ENCODE assay signal across 9 mouse cellular contexts in genomic region chr4:139386869-139387319, GRCm38 (mm10). TPM values are rescaled to one million over a fixed set of nuclear protein-coding genes. Genes with fewer than 3 reads are reported as not detected.
DNase-seq lines count a peak whose midpoint lies in the region; ATAC-seq and TF ChIP-seq lines count a peak whose summit lies in the region.
"Had no signal": no experiment of that assay in that cellular context is flagged by ENCODE, and none has a peak within 500 bp of the region (broad histone marks: within the 10 kb centered on the region; RNA-seq: fewer than 3 reads in every experiment).

No protein-coding gene starts in this region.

- intact Hi-C loops in heart, postnatal 25 days (cut with DNase I), result no loop called here

- H3K27ac ChIP-seq in kidney, adult 2 months (ENCODE audit: insufficient read depth, low read depth, low read length), result no peak overlapping the region
- no peak overlapping the region for H3K27ac ChIP-seq in forebrain, embryonic 11.5 days (ENCODE audit: low read depth, low read length)
- H3K27ac ChIP-seq: embryonic facial prominence, embryonic 13.5 days had no signal

- no peaks in the 10 kb centered on the region; the same call in 1 of the 2 replicates for H3K36me3 ChIP-seq in kidney, adult 2 months (ENCODE audit: control insufficient read depth, insufficient read depth, low read length)
- no peaks in the 10 kb centered on the region for H3K36me3 ChIP-seq in forebrain, embryonic 11.5 days (ENCODE audit: control insufficient read depth, insufficient read depth, low read length)

- no peak overlapping the region for H3K9ac ChIP-seq in forebrain, embryonic 11.5 days (ENCODE audit: low read length)
- H3K9ac ChIP-seq: embryonic facial prominence, embryonic 13.5 days had no signal

- TF ChIP-seq CTCF in kidney, adult 2 months (conservative IDR thresholded peaks at IDR 0.05; ENCODE audit: insufficient read depth, insufficient read length, low read depth, low read length), result no peak

- H3K4me3 ChIP-seq in kidney, adult 2 months (ENCODE audit: insufficient read depth, low read depth, low read length), result no peak overlapping the region
- H3K4me3 ChIP-seq in forebrain, embryonic 11.5 days (ENCODE audit: low read depth, low read length), result no peak overlapping the region
- H3K4me3 ChIP-seq: embryonic facial prominence, embryonic 13.5 days had no signal

- H3K4me2 ChIP-seq in forebrain, embryonic 11.5 days (ENCODE audit: low read depth, low read length, severe bottlenecking), result no peak overlapping the region
- H3K4me2 ChIP-seq: embryonic facial prominence, embryonic 13.5 days had no signal

- WGBS in kidney, adult 2 months, result 43% methylated on average over 6 of the region's 6 CpGs
- WGBS in forebrain, embryonic 11.5 days, result 74% methylated on average over 6 of the region's 6 CpGs

- ATAC-seq in forebrain, embryonic 11.5 days (replicated peaks; ENCODE audit: low FRiP score), result no peak

- peak; percentile 34 for DNase-seq in kidney, adult 2 months
- no peak for DNase-seq in kidney, postnatal 10 days
- DNase-seq in adipocyte (ENCODE audit: low spot score), result peak; percentile 90
- DNase-seq in heart, postnatal 25 days (ENCODE audit: low spot score), result peak; percentile 4
- DNase-seq in lung, postnatal 25 days (ENCODE audit: low spot score), result peak; percentile 94
- DNase-seq in forebrain, embryonic 11.5 days (ENCODE audit: low spot score), result no peak
- DNase-seq in right cerebral cortex, postnatal 10 days (ENCODE audit: low spot score in 2 of 2), result no peak
- DNase-seq in right cerebral cortex, postnatal 14 days, result no peak

- H3K27me3 ChIP-seq in kidney, adult 2 months (replicated peaks; ENCODE audit: control insufficient read depth, insufficient read depth, low read length), result no peaks in the 10 kb centered on the region
- H3K27me3 ChIP-seq in forebrain, embryonic 11.5 days (ENCODE audit: control insufficient read depth, insufficient read depth, low read length), result no peaks in the 10 kb centered on the region
- H3K27me3 ChIP-seq: embryonic facial prominence, embryonic 13.5 days had no signal

- TF ChIP-seq POLR2A in kidney, adult 2 months (IDR thresholded peaks at IDR 0.05; ENCODE audit: low read depth, low read length), result no peak

- peaks cover 11% of the 10 kb centered on the region; the same call in 1 of the 2 replicates for H3K4me1 ChIP-seq in kidney, adult 2 months (ENCODE audit: control insufficient read depth, insufficient read depth, low read length)
- H3K4me1 ChIP-seq in forebrain, embryonic 11.5 days (replicated peaks; ENCODE audit: control insufficient read depth, insufficient read depth, low read length), result no peaks in the 10 kb centered on the region

- no peaks in the 10 kb centered on the region for H3K9me3 ChIP-seq in forebrain, embryonic 11.5 days (ENCODE audit: control insufficient read depth, low read length)
- H3K9me3 ChIP-seq: embryonic facial prominence, embryonic 13.5 days had no signal

RNA-seq across cellular contexts. Expression of gene Ubr4, which starts 34.5 kb away (rescaled TPM):
- polyA plus RNA-seq in kidney, adult 2 months (2012; rRNA removed), result 129 and 168 TPM in 2 replicates
- 10 to 100 TPM; 87.4 to 98.3 TPM for total RNA-seq in heart, postnatal 25 days (2021)
- polyA plus RNA-seq in forebrain, embryonic 11.5 days (2014; fragmentation: Nextera tagmentation; extraction: Ambion mirVana), result 100 and 106 TPM in 2 replicates

RNA-seq across cellular contexts. Expression of gene Emc1, which starts 34.5 kb away (rescaled TPM):
- polyA plus RNA-seq in kidney, adult 2 months (2012; rRNA removed), result 29.2 and 31.4 TPM in 2 replicates
- 10 to 100 TPM; 42.0 to 45.1 TPM for total RNA-seq in heart, postnatal 25 days (2021)
- polyA plus RNA-seq in forebrain, embryonic 11.5 days (2014; fragmentation: Nextera tagmentation; extraction: Ambion mirVana), result 30.2 and 31.9 TPM in 2 replicates

RNA-seq across cellular contexts. Expression of gene Mrto4, which starts 34.5 kb away (rescaled TPM):
- 16.3 and 21.2 TPM in 2 replicates for polyA plus RNA-seq in kidney, adult 2 months (2012; rRNA removed)
- total RNA-seq in heart, postnatal 25 days (2021), result 10 to 100 TPM; 30.1 to 30.5 TPM
- 131 and 138 TPM in 2 replicates for polyA plus RNA-seq in forebrain, embryonic 11.5 days (2014; fragmentation: Nextera tagmentation; extraction: Ambion mirVana)

Comparison
In these comparisons a context has a peak if more than half of its experiments do, and no peak if none do; other contexts are left out.
1. DNase-seq: peak in kidney, adult 2 months (single experiment), adipocyte (single experiment), heart, postnatal 25 days (single experiment) and lung, postnatal 25 days (single experiment); none in kidney, postnatal 10 days (single experiment), forebrain, embryonic 11.5 days (single experiment), right cerebral cortex, postnatal 10 days (0 of 2) and right cerebral cortex, postnatal 14 days (single experiment).